Mouse (Mus musculus) olfactory bulb, adult 2 months (tissue): Measurements from ENCODE around the gene Usp47.

Experiments
- CTCF ChIP-seq: fragments of 200-500 bp; IDR thresholded peaks from 2 replicates; pipeline ENCODE4 v1.5.1; 2012; ENCODE audit warnings: low read depth, mild to moderate bottlenecking, low read length, moderate library complexity; ENCODE audit not compliant: insufficient read depth
- POLR2A ChIP-seq: fragments of 200-500 bp; IDR thresholded peaks from 2 replicates; pipeline ENCODE4 v1.6.1; 2012; ENCODE audit warnings: mild to moderate bottlenecking, low read depth, low read length, moderate library complexity; ENCODE audit not compliant: insufficient read depth

GRCm38 (mm10) chr7:111986906-111987305 lies 36.4 kb upstream of the Usp47 start:
- TF ChIP-seq CTCF (no peak), POLR2A (no peak)
